Mouse (Mus musculus): ENCODE results near the gene Doc2a. TPM values are rescaled to one million over a fixed set of nuclear protein-coding genes. Genes with fewer than 3 reads are reported as not detected.

Doc2a gene
- total RNA-seq, 1 experiment from 2014 or later = not detected

GRCm38 (mm10) chr7:126856741-126857420 lies 9.7 kb downstream of the Doc2a start:
- no peak for ATAC-seq (replicated peaks in 1 of 2; ENCODE audit: insufficient read depth in 1 of 2, low FRiP score in 2 of 2, low TSS enrichment in 1 of 2, low read depth in 1 of 2, poor library complexity in 2 of 2, severe bottlenecking in 2 of 2)

- ATAC-seq (replicated peaks in 1 of 2; ENCODE audit: insufficient read depth in 1 of 2, low FRiP score in 2 of 2, low TSS enrichment in 1 of 2, low read depth in 1 of 2, poor library complexity in 2 of 2, severe bottlenecking in 2 of 2) = no peak
Measured at GRCm38 (mm10) chr7:126860987-126861386, 13.8 kb downstream of the Doc2a start.

GRCm38 (mm10) chr7:126861429-126862130 lies 14.4 kb downstream of the Doc2a start, which contains the start of gene Hirip3:
Gene Hirip3 (plus strand): TSS chr7:126861972.
- ATAC-seq (replicated peaks in 1 of 2; ENCODE audit: insufficient read depth in 1 of 2, low FRiP score in 2 of 2, low TSS enrichment in 1 of 2, low read depth in 1 of 2, poor library complexity in 2 of 2, severe bottlenecking in 2 of 2) = peak; percentile 90 to 92

- ATAC-seq (replicated peaks in 1 of 2; ENCODE audit: insufficient read depth in 1 of 2, low FRiP score in 2 of 2, low TSS enrichment in 1 of 2, low read depth in 1 of 2, poor library complexity in 2 of 2, severe bottlenecking in 2 of 2) = peak; percentile 61 to 75
Measured at GRCm38 (mm10) chr7:126862147-126862784, 15.1 kb downstream of the Doc2a start, which contains the start of gene Ino80e. Gene Ino80e (minus strand): TSS chr7:126862377.

- no peak for ATAC-seq (replicated peaks in 1 of 2; ENCODE audit: insufficient read depth in 1 of 2, low FRiP score in 2 of 2, low TSS enrichment in 1 of 2, low read depth in 1 of 2, poor library complexity in 2 of 2, severe bottlenecking in 2 of 2)
Measured at GRCm38 (mm10) chr7:126863791-126864190, 16.6 kb downstream of the Doc2a start.

- ATAC-seq (replicated peaks in 1 of 2; ENCODE audit: insufficient read depth in 1 of 2, low FRiP score in 2 of 2, low TSS enrichment in 1 of 2, low read depth in 1 of 2, poor library complexity in 2 of 2, severe bottlenecking in 2 of 2) = no peak
Measured at GRCm38 (mm10) chr7:126867534-126867933, 20.3 kb downstream of the Doc2a start.

GRCm38 (mm10) chr7:126868003-126868402 lies 20.8 kb downstream of the Doc2a start:
- no peak for ATAC-seq (replicated peaks in 1 of 2; ENCODE audit: insufficient read depth in 1 of 2, low FRiP score in 2 of 2, low TSS enrichment in 1 of 2, low read depth in 1 of 2, poor library complexity in 2 of 2, severe bottlenecking in 2 of 2)

GRCm38 (mm10) chr7:126869780-126870519 lies 22.7 kb downstream of the Doc2a start:
- no peak for ATAC-seq (replicated peaks in 1 of 2; ENCODE audit: insufficient read depth in 1 of 2, low FRiP score in 2 of 2, low TSS enrichment in 1 of 2, low read depth in 1 of 2, poor library complexity in 2 of 2, severe bottlenecking in 2 of 2)

GRCm38 (mm10) chr7:126870520-126870891 lies 23.3 kb downstream of the Doc2a start:
- ATAC-seq (replicated peaks in 1 of 2; ENCODE audit: insufficient read depth in 1 of 2, low FRiP score in 2 of 2, low TSS enrichment in 1 of 2, low read depth in 1 of 2, poor library complexity in 2 of 2, severe bottlenecking in 2 of 2) = no peak

GRCm38 (mm10) chr7:126877239-126877638 lies 30.0 kb downstream of the Doc2a start:
- no peak for ATAC-seq (replicated peaks in 1 of 2; ENCODE audit: insufficient read depth in 1 of 2, low FRiP score in 2 of 2, low TSS enrichment in 1 of 2, low read depth in 1 of 2, poor library complexity in 2 of 2, severe bottlenecking in 2 of 2)

- no peak for ATAC-seq (replicated peaks in 1 of 2; ENCODE audit: insufficient read depth in 1 of 2, low FRiP score in 2 of 2, low TSS enrichment in 1 of 2, low read depth in 1 of 2, poor library complexity in 2 of 2, severe bottlenecking in 2 of 2)
Measured at GRCm38 (mm10) chr7:126881040-126881439, 33.8 kb downstream of the Doc2a start.

GRCm38 (mm10) chr7:126883731-126884181 lies 36.5 kb downstream of the Doc2a start:
- ATAC-seq (replicated peaks in 1 of 2; ENCODE audit: insufficient read depth in 1 of 2, low FRiP score in 2 of 2, low TSS enrichment in 1 of 2, low read depth in 1 of 2, poor library complexity in 2 of 2, severe bottlenecking in 2 of 2) = no peak

GRCm38 (mm10) chr7:126884286-126885164 lies 37.3 kb downstream of the Doc2a start, which contains the start of gene Taok2:
Gene Taok2 (minus strand): TSS chr7:126884703.
- ATAC-seq (replicated peaks in 1 of 2; ENCODE audit: insufficient read depth in 1 of 2, low FRiP score in 2 of 2, low TSS enrichment in 1 of 2, low read depth in 1 of 2, poor library complexity in 2 of 2, severe bottlenecking in 2 of 2) = peak; percentile 92 to 96

GRCm38 (mm10) chr7:126887281-126887680 lies 40.1 kb downstream of the Doc2a start:
- ATAC-seq (replicated peaks in 1 of 2; ENCODE audit: insufficient read depth in 1 of 2, low FRiP score in 2 of 2, low TSS enrichment in 1 of 2, low read depth in 1 of 2, poor library complexity in 2 of 2, severe bottlenecking in 2 of 2) = no peak

- no peak for ATAC-seq (replicated peaks in 1 of 2; ENCODE audit: insufficient read depth in 1 of 2, low FRiP score in 2 of 2, low TSS enrichment in 1 of 2, low read depth in 1 of 2, poor library complexity in 2 of 2, severe bottlenecking in 2 of 2)
Measured at GRCm38 (mm10) chr7:126888852-126889251, 41.6 kb downstream of the Doc2a start.

- ATAC-seq (replicated peaks in 1 of 2; ENCODE audit: insufficient read depth in 1 of 2, low FRiP score in 2 of 2, low TSS enrichment in 1 of 2, low read depth in 1 of 2, poor library complexity in 2 of 2, severe bottlenecking in 2 of 2) = peak; percentile 12 to 18; a peak in 1 of 4 replicates
Measured at GRCm38 (mm10) chr7:126896912-126897311, 49.7 kb downstream of the Doc2a start.
